Mouse (Mus musculus): Measurements from ENCODE around the gene Entpd1. TPM values are rescaled to one million over a fixed set of nuclear protein-coding genes. Genes with fewer than 3 reads are reported as not detected.
A peak's percentile ranks its signal among the peaks of the same experiment; 100 is the strongest.

Entpd1 gene
- total RNA-seq, 1 experiment, result 1.2 TPM

GRCm38 (mm10) chr19:40712889-40713628, 100.9 kb downstream of the Entpd1 start:
- Histone ChIP-seq H3K9ac (ENCODE audit: insufficient read depth, low read depth, low read length, poor library complexity, severe bottlenecking) (no peak overlapping the region), H3K4me3 (ENCODE audit: insufficient read depth in 1 of 2, low read depth in 1 of 2, low read length in 2 of 2, poor library complexity in 1 of 2, severe bottlenecking in 1 of 2) (no peak overlapping the region), H3K4me1 (ENCODE audit: control insufficient read depth in 2 of 2, insufficient read depth in 2 of 2, low read length in 2 of 2, poor library complexity in 1 of 2) (no peaks in the 10 kb centered on the region), H3K27ac (ENCODE audit: insufficient read depth, low read depth, low read length, poor library complexity, severe bottlenecking) (no peak overlapping the region), H3K9me3 (ENCODE audit: control insufficient read depth, insufficient read depth, low read depth, low read length) (no peaks in the 10 kb centered on the region), H3K36me3 (ENCODE audit: control insufficient read depth, insufficient read depth, low read length, poor library complexity, severe bottlenecking) (no peaks in the 10 kb centered on the region)
- no peak for DNase-seq (ENCODE audit: low read depth, low spot score)
- in situ Hi-C loops (cut with MboI; ENCODE audit: low sequenced_read_pairs in 2 of 2, unreplicated experiment in 2 of 2), result no loop called here
- no peak for TF ChIP-seq ZC3H11A (IDR thresholded peaks at IDR 0.05; ENCODE audit: borderline replicate concordance, low read depth, low read length)
- no peak for TF ChIP-seq ZNF384 (IDR thresholded peaks at IDR 0.05; ENCODE audit: low read depth, low read length)
- peak; percentile 78 for TF ChIP-seq MAFK (IDR thresholded peaks at IDR 0.05; ENCODE audit: insufficient read depth, low read depth, low read length)
- no peak for TF ChIP-seq CHD2 (IDR thresholded peaks at IDR 0.05; ENCODE audit: low read depth, low read length)
- no peak for TF ChIP-seq HCFC1 (IDR thresholded peaks at IDR 0.05; ENCODE audit: borderline replicate concordance, insufficient read depth, low read length)

DNA sequence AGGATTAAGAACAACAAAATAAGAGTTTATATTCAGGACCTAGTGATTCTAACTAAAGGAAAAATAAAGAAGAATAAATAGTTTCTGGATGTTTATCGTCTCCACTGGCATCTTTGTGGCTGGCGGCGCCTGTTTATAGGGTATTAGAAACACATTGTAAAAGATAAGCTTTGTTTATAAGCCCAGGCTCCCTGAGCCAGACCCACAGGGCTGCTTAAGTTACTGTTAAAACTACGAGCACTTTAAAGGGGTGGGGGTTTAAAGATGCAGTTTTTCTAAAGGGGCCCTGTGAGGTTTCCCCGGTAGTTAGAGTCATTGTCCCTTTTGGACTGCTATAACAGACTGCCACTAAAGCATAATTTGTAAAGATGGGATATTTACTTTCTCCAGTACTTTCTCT, 102.5 kb downstream of the Entpd1 start:
- DNase-seq (ENCODE audit: low read depth, low spot score), result no peak
- in situ Hi-C loops (cut with MboI; ENCODE audit: low sequenced_read_pairs in 2 of 2, unreplicated experiment in 2 of 2), result no loop called here
- Histone ChIP-seq H3K4me3 (ENCODE audit: insufficient read depth in 1 of 2, low read depth in 1 of 2, low read length in 2 of 2, poor library complexity in 1 of 2, severe bottlenecking in 1 of 2) (no peak overlapping the region), H3K4me1 (ENCODE audit: control insufficient read depth in 2 of 2, insufficient read depth in 2 of 2, low read length in 2 of 2, poor library complexity in 1 of 2) (peaks cover 0 to 3% of the 10 kb centered on the region in 2 experiments; a peak in 2 of 4 replicates), H3K36me3 (ENCODE audit: control insufficient read depth, insufficient read depth, low read length, poor library complexity, severe bottlenecking) (no peaks in the 10 kb centered on the region), H3K9ac (ENCODE audit: insufficient read depth, low read depth, low read length, poor library complexity, severe bottlenecking) (no peak overlapping the region), H3K27ac (ENCODE audit: insufficient read depth, low read depth, low read length, poor library complexity, severe bottlenecking) (no peak overlapping the region), H3K9me3 (ENCODE audit: control insufficient read depth, insufficient read depth, low read depth, low read length) (no peaks in the 10 kb centered on the region)
- TF ChIP-seq HCFC1 (IDR thresholded peaks at IDR 0.05; ENCODE audit: borderline replicate concordance, insufficient read depth, low read length), result no peak
- TF ChIP-seq ZNF384 (IDR thresholded peaks at IDR 0.05; ENCODE audit: low read depth, low read length), result no peak
- TF ChIP-seq MAFK (IDR thresholded peaks at IDR 0.05; ENCODE audit: insufficient read depth, low read depth, low read length), result no peak
- TF ChIP-seq ZC3H11A (IDR thresholded peaks at IDR 0.05; ENCODE audit: borderline replicate concordance, low read depth, low read length), result no peak
- no peak for TF ChIP-seq CHD2 (IDR thresholded peaks at IDR 0.05; ENCODE audit: low read depth, low read length)

DNA sequence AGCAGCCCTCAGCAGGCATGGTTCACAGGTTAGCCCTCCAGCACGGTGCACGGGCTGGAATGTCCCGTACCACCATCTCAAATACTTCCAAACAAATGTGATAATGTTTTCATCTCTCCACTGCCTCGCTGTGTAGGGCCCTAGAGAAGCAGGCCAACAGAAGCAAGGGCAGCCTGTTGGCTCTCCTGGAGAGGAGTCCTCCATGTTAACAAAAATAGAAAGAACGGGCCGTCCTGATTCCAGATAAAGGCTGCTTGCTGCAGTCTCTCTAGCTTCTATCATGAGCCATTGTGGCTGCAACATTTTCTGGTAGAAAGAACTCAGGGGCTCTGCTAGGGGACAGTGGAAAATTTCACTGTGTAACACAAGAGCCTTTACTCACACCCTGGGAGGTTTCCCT, 104.8 kb downstream of the Entpd1 start:
- Histone ChIP-seq H3K9me3 (ENCODE audit: control insufficient read depth, insufficient read depth, low read depth, low read length) (no peaks in the 10 kb centered on the region), H3K36me3 (ENCODE audit: control insufficient read depth, insufficient read depth, low read length, poor library complexity, severe bottlenecking) (no peaks in the 10 kb centered on the region), H3K9ac (ENCODE audit: insufficient read depth, low read depth, low read length, poor library complexity, severe bottlenecking) (no peak overlapping the region), H3K4me3 (ENCODE audit: insufficient read depth in 1 of 2, low read depth in 1 of 2, low read length in 2 of 2, poor library complexity in 1 of 2, severe bottlenecking in 1 of 2) (no peak overlapping the region), H3K27ac (ENCODE audit: insufficient read depth, low read depth, low read length, poor library complexity, severe bottlenecking) (no peak overlapping the region), H3K4me1 (ENCODE audit: control insufficient read depth in 2 of 2, insufficient read depth in 2 of 2, low read length in 2 of 2, poor library complexity in 1 of 2) (peaks cover 0 to 8% of the 10 kb centered on the region in 2 experiments; a peak in 3 of 4 replicates)
- in situ Hi-C loops (cut with MboI; ENCODE audit: low sequenced_read_pairs in 2 of 2, unreplicated experiment in 2 of 2), result no loop called here
- no peak for DNase-seq (ENCODE audit: low read depth, low spot score)
- TF ChIP-seq CHD2 (IDR thresholded peaks at IDR 0.05; ENCODE audit: low read depth, low read length) (no peak), ZC3H11A (IDR thresholded peaks at IDR 0.05; ENCODE audit: borderline replicate concordance, low read depth, low read length) (no peak), ZNF384 (IDR thresholded peaks at IDR 0.05; ENCODE audit: low read depth, low read length) (no peak), HCFC1 (IDR thresholded peaks at IDR 0.05; ENCODE audit: borderline replicate concordance, insufficient read depth, low read length) (no peak), MAFK (IDR thresholded peaks at IDR 0.05; ENCODE audit: insufficient read depth, low read depth, low read length) (no peak)

DNA sequence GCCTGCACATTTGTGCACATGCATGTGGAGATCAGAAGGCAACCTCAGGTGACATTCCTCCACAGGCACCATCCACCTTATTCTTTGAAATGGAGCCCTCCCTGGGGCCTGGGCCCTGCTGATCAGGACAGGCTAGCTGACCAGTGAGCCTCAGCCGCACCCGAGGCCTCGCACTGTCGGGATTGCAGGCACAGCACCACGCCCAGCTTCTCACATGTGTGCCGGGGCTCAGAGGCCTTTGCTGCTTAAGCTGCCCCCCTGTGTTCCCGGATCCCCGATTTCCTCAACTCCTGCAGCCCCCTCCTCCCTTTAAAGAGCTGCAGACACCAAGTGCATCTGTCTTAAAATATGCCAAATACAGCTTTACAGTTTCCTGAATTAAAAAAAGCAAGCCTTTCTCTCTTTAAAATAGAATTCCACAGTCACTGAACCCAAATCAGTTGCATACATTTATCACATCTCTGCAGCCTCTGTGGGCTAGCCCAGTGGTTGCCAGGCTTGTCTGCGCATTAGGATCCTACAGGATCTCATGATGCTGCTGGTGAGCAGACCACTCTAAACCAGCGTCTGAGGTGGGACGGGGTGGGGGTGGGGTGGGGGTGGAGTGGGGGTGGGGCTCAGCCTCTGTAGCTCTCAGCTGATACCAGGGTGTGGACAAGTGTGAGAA, 107.4 kb downstream of the Entpd1 start:
- no peak overlapping the region for H3K4me3 ChIP-seq (ENCODE audit: insufficient read depth in 1 of 2, low read depth in 1 of 2, low read length in 2 of 2, poor library complexity in 1 of 2, severe bottlenecking in 1 of 2)
- in situ Hi-C loops (cut with MboI; ENCODE audit: low sequenced_read_pairs in 2 of 2, unreplicated experiment in 2 of 2), result loop anchor here in 1 of 2 experiments (5.0 kb wide), 1 partner anchor 107 kb away; the partner anchor contains the start of genes Entpd1 and Tctn3
- no peaks in the 10 kb centered on the region for H3K9me3 ChIP-seq (ENCODE audit: control insufficient read depth, insufficient read depth, low read depth, low read length)
- no peak overlapping the region for H3K9ac ChIP-seq (ENCODE audit: insufficient read depth, low read depth, low read length, poor library complexity, severe bottlenecking)
- no peaks in the 10 kb centered on the region for H3K36me3 ChIP-seq (ENCODE audit: control insufficient read depth, insufficient read depth, low read length, poor library complexity, severe bottlenecking)
- H3K27ac ChIP-seq (ENCODE audit: insufficient read depth, low read depth, low read length, poor library complexity, severe bottlenecking), result no peak overlapping the region
- DNase-seq (ENCODE audit: low read depth, low spot score), result no peak
- peaks cover 0 to 12% of the 10 kb centered on the region in 2 experiments; a peak in 3 of 4 replicates for H3K4me1 ChIP-seq (ENCODE audit: control insufficient read depth in 2 of 2, insufficient read depth in 2 of 2, low read length in 2 of 2, poor library complexity in 1 of 2)
- no peak for TF ChIP-seq CHD2 (IDR thresholded peaks at IDR 0.05; ENCODE audit: low read depth, low read length)
- TF ChIP-seq HCFC1 (IDR thresholded peaks at IDR 0.05; ENCODE audit: borderline replicate concordance, insufficient read depth, low read length), result no peak
- TF ChIP-seq ZNF384 (IDR thresholded peaks at IDR 0.05; ENCODE audit: low read depth, low read length), result no peak
- no peak for TF ChIP-seq MAFK (IDR thresholded peaks at IDR 0.05; ENCODE audit: insufficient read depth, low read depth, low read length)
- TF ChIP-seq ZC3H11A (IDR thresholded peaks at IDR 0.05; ENCODE audit: borderline replicate concordance, low read depth, low read length), result no peak

Measured in ES-E14 (cell line).